Mouse (Mus musculus) brain, embryonic 14.5 days (tissue): ENCODE data around the gene Ttc32.

Source experiments
- CTCF ChIP-seq: fragments of 200-500 bp; IDR thresholded peaks from 2 replicates; pipeline ENCODE4 v1.5.1; 2012; ENCODE audit warnings: inconsistent platforms, mild to moderate bottlenecking, moderate library complexity, borderline replicate concordance; ENCODE audit not compliant: insufficient read depth, insufficient read length; ENCODE audit errors: extremely low read depth
- POLR2A ChIP-seq: fragments of 200-500 bp; IDR thresholded peaks from 2 replicates; pipeline ENCODE4 v1.6.1; 2012; ENCODE audit warnings: mild to moderate bottlenecking, inconsistent platforms, borderline replicate concordance; ENCODE audit not compliant: poor library complexity, insufficient read depth, insufficient read length, severe bottlenecking; ENCODE audit errors: extremely low read depth

- TF ChIP-seq CTCF = no peak
- TF ChIP-seq POLR2A = no peak
Observed at GRCm38 (mm10) chr12:9048090-9048489, 18.3 kb downstream of the Ttc32 start.
